Mouse (Mus musculus) MEL (cell line): ENCODE data around the gene Cenpu. TPM values are rescaled to one million over a fixed set of nuclear protein-coding genes. Genes with fewer than 3 reads are reported as not detected.

Experiments used
- DNase-seq: peaks from one replicate; pipeline ENCODE4 v3.0.0; 2011; ENCODE audit warnings: low read depth, low spot score
- H3K27ac ChIP-seq: 2 replicates; pipeline ENCODE4 v1.5.1; 2012; ENCODE audit warnings: low read depth, mild to moderate bottlenecking, control low read depth, low read length, moderate library complexity; ENCODE audit not compliant: control insufficient read depth
- H3K27me3 ChIP-seq, 2 experiments: fragments of 150-350 bp in 1 of 2; sonication (generic) in 1 of 2; 2 replicates each; pipeline ENCODE4 v1.6.1; 2012; ENCODE audit warnings: low read length in 2 of 2, mild to moderate bottlenecking in 2 of 2, improper control_type of control experiment in 1 of 2, moderate library complexity in 1 of 2; ENCODE audit not compliant: insufficient read depth in 2 of 2, control insufficient read depth in 1 of 2
- H3K36me3 ChIP-seq, 2 experiments: 2 replicates each; pipeline ENCODE4 v1.6.1; 2012 to 2014; ENCODE audit warnings: low read length in 2 of 2, improper control_type of control experiment in 1 of 2, inconsistent platforms in 1 of 2, mild to moderate bottlenecking in 1 of 2; ENCODE audit not compliant: insufficient read depth in 2 of 2, control insufficient read depth in 1 of 2
- H3K4me1 ChIP-seq, 2 experiments: fragments of 150-350 bp in 1 of 2; sonication (generic) in 1 of 2; 2 replicates each; pipeline ENCODE4 v1.6.1; 2012; ENCODE audit warnings: low read length in 2 of 2, improper control_type of control experiment in 1 of 2, mild to moderate bottlenecking in 1 of 2; ENCODE audit not compliant: insufficient read depth in 2 of 2, control insufficient read depth in 1 of 2
- H3K4me3 ChIP-seq, 2 experiments: fragments of 150-350 bp in 1 of 2; sonication (generic) in 1 of 2; 2 replicates each; pipeline ENCODE4 v1.5.1; 2012; ENCODE audit warnings: low read depth in 2 of 2, low read length in 2 of 2, mild to moderate bottlenecking in 2 of 2, moderate library complexity in 2 of 2, control low read depth in 1 of 2, improper control_type of control experiment in 1 of 2; ENCODE audit not compliant: control insufficient read depth in 1 of 2, insufficient read depth in 1 of 2
- H3K79me2 ChIP-seq: 2 replicates; pipeline ENCODE4 v1.6.1; 2012; ENCODE audit warnings: mild to moderate bottlenecking, low read length, moderate library complexity; ENCODE audit not compliant: control insufficient read depth, poor library complexity, insufficient read depth
- H3K9ac ChIP-seq: 2 replicates; pipeline ENCODE4 v1.6.1; 2012; ENCODE audit warnings: low read depth, mild to moderate bottlenecking, control low read depth, low read length, moderate library complexity; ENCODE audit not compliant: control insufficient read depth, poor library complexity, severe bottlenecking
- H3K9me3 ChIP-seq: fragments of 150-350 bp; sonication (generic); replicated peaks from 2 replicates; pipeline ENCODE4 v1.6.1; 2012; ENCODE audit warnings: mild to moderate bottlenecking, low read length, improper control_type of control experiment, moderate library complexity; ENCODE audit not compliant: insufficient read depth
- BHLHE40 ChIP-seq: IDR thresholded peaks from 2 replicates; pipeline ENCODE4 v1.6.1; 2012; ENCODE audit warnings: low read depth, mild to moderate bottlenecking, inconsistent platforms, low read length, improper control_type of control experiment, borderline replicate concordance
- CHD2 ChIP-seq: IDR thresholded peaks from 2 replicates; pipeline ENCODE4 v1.6.1; 2011; ENCODE audit warnings: low read length, improper control_type of control experiment
- CTCF ChIP-seq, 3 experiments: IDR thresholded peaks in 2 of 3; conservative IDR thresholded peaks in 1 of 3; 2 replicates each; pipeline ENCODE4 v1.5.1; 2011 to 2012; ENCODE audit warnings: low read length in 3 of 3, low read depth in 2 of 3, mild to moderate bottlenecking in 2 of 3, improper control_type of control experiment in 1 of 3, inconsistent platforms in 1 of 3, mixed read lengths in 1 of 3, moderate library complexity in 1 of 3; ENCODE audit not compliant: control insufficient read depth in 1 of 3, insufficient read depth in 1 of 3, poor library complexity in 1 of 3, severe bottlenecking in 1 of 3
- E2F4 ChIP-seq: IDR thresholded peaks from 2 replicates; pipeline ENCODE4 v1.6.1; 2011; ENCODE audit warnings: low read depth, low read length, improper control_type of control experiment, borderline replicate concordance
- EP300 ChIP-seq, 2 experiments: IDR thresholded peaks; 2 replicates each; pipeline ENCODE4 v1.6.1; 2011; ENCODE audit warnings: improper control_type of control experiment in 2 of 2, low read length in 2 of 2, low read depth in 1 of 2, mild to moderate bottlenecking in 1 of 2
- ETS1 ChIP-seq: IDR thresholded peaks from 2 replicates; pipeline ENCODE4 v1.6.1; 2012; ENCODE audit warnings: low read depth, mild to moderate bottlenecking, inconsistent platforms, low read length, improper control_type of control experiment, moderate library complexity
- GABPA ChIP-seq: IDR thresholded peaks from 2 replicates; pipeline ENCODE4 v1.6.1; 2012; ENCODE audit warnings: low read depth, mild to moderate bottlenecking, inconsistent platforms, low read length, improper control_type of control experiment, moderate library complexity
- GATA1 ChIP-seq: IDR thresholded peaks from 2 replicates; pipeline ENCODE4 v1.6.1; 2011; ENCODE audit warnings: low read depth, low read length, improper control_type of control experiment
- HCFC1 ChIP-seq: IDR thresholded peaks from 2 replicates; pipeline ENCODE4 v1.6.1; 2012; ENCODE audit warnings: low read depth, mild to moderate bottlenecking, inconsistent platforms, low read length, improper control_type of control experiment, moderate library complexity
- JUND ChIP-seq: IDR thresholded peaks from 2 replicates; pipeline ENCODE4 v1.6.1; 2011; ENCODE audit warnings: low read depth, mild to moderate bottlenecking, improper control_type of control experiment, low read length
- KAT2A ChIP-seq: conservative IDR thresholded peaks from 2 replicates; pipeline ENCODE4 v1.6.1; 2012; ENCODE audit warnings: low read depth, low read length, improper control_type of control experiment, inconsistent platforms
- MAFK ChIP-seq: IDR thresholded peaks from 2 replicates; pipeline ENCODE4 v1.6.1; 2011; ENCODE audit warnings: low read depth, mild to moderate bottlenecking, low read length, improper control_type of control experiment, borderline replicate concordance
- MYC ChIP-seq: IDR thresholded peaks from 2 replicates; pipeline ENCODE4 v1.6.1; 2011; ENCODE audit warnings: low read depth, mild to moderate bottlenecking, low read length, improper control_type of control experiment, moderate library complexity
- NRF1 ChIP-seq: IDR thresholded peaks from 2 replicates; pipeline ENCODE4 v1.6.1; 2014; ENCODE audit warnings: low read depth, mild to moderate bottlenecking, inconsistent platforms, low read length, improper control_type of control experiment, moderate library complexity; ENCODE audit not compliant: poor library complexity, insufficient read depth, severe bottlenecking
- POLR2A ChIP-seq, 2 experiments: IDR thresholded peaks; 2 replicates each; pipeline ENCODE4 v1.6.1; 2011 to 2012; ENCODE audit warnings: low read length in 2 of 2, mild to moderate bottlenecking in 2 of 2, control low read depth in 1 of 2, improper control_type of control experiment in 1 of 2, low read depth in 1 of 2, moderate library complexity in 1 of 2; ENCODE audit not compliant: control insufficient read depth in 1 of 2, insufficient read depth in 1 of 2, poor library complexity in 1 of 2
- POLR2AphosphoS2 ChIP-seq: IDR thresholded peaks from 2 replicates; pipeline ENCODE4 v1.6.1; 2011; ENCODE audit warnings: low read length, improper control_type of control experiment
- POLR2AphosphoS5 ChIP-seq: IDR thresholded peaks from 2 replicates; pipeline ENCODE4 v1.6.1; 2012; ENCODE audit warnings: low read depth, borderline replicate concordance, mild to moderate bottlenecking, inconsistent platforms, low read length, moderate library complexity, mixed read lengths
- RAD21 ChIP-seq: IDR thresholded peaks from 2 replicates; pipeline ENCODE4 v1.6.1; 2011; ENCODE audit warnings: mild to moderate bottlenecking, low read depth, low read length, improper control_type of control experiment
- RCOR1 ChIP-seq: IDR thresholded peaks from 2 replicates; pipeline ENCODE4 v1.6.1; 2012; ENCODE audit warnings: low read depth, mild to moderate bottlenecking, inconsistent platforms, low read length, improper control_type of control experiment
- SIN3A ChIP-seq: IDR thresholded peaks from 2 replicates; pipeline ENCODE4 v1.6.1; 2012; ENCODE audit warnings: low read length, improper control_type of control experiment, inconsistent platforms
- SMC3 ChIP-seq: IDR thresholded peaks from 2 replicates; pipeline ENCODE4 v1.6.1; 2011; ENCODE audit warnings: low read depth, low read length, improper control_type of control experiment
- TBP ChIP-seq: IDR thresholded peaks from 2 replicates; pipeline ENCODE4 v1.8.0; 2011; ENCODE audit warnings: low read depth, low read length, improper control_type of control experiment
- TCF12 ChIP-seq: IDR thresholded peaks from 2 replicates; pipeline ENCODE4 v1.6.1; 2014; ENCODE audit warnings: low read depth, mild to moderate bottlenecking, inconsistent platforms, low read length, improper control_type of control experiment, moderate library complexity
- UBTF ChIP-seq: IDR thresholded peaks from 2 replicates; pipeline ENCODE4 v1.6.1; 2012; ENCODE audit warnings: low read depth, mild to moderate bottlenecking, inconsistent platforms, low read length, improper control_type of control experiment, moderate library complexity, borderline replicate concordance; ENCODE audit not compliant: insufficient read depth
- USF1 ChIP-seq: IDR thresholded peaks from 2 replicates; pipeline ENCODE4 v1.6.1; 2014; ENCODE audit warnings: low read depth, mild to moderate bottlenecking, inconsistent platforms, low read length, improper control_type of control experiment, moderate library complexity
- USF2 ChIP-seq, 2 experiments: IDR thresholded peaks; 2 replicates each; pipeline ENCODE4 v1.6.1; 2011 to 2012; ENCODE audit warnings: improper control_type of control experiment in 2 of 2, low read length in 2 of 2, borderline replicate concordance in 1 of 2, inconsistent platforms in 1 of 2, low read depth in 1 of 2, mild to moderate bottlenecking in 1 of 2; ENCODE audit not compliant: insufficient read depth in 1 of 2
- ZMIZ1 ChIP-seq: IDR thresholded peaks from 2 replicates; pipeline ENCODE4 v1.6.1; 2012; ENCODE audit warnings: low read depth, mild to moderate bottlenecking, inconsistent platforms, low read length, improper control_type of control experiment, moderate library complexity
- ZNF384 ChIP-seq: IDR thresholded peaks from 2 replicates; pipeline ENCODE4 v1.6.1; 2012; ENCODE audit warnings: low read depth, mild to moderate bottlenecking, inconsistent platforms, low read length, improper control_type of control experiment
- polyA plus RNA-seq, 2 experiments: library from polyadenylated mRNA; stranded (reverse) in 1 of 2; unstranded in 1 of 2; fragments of >175 nt in 1 of 2; fragments of >200 nt in 1 of 2; gene quantifications; 2 replicates each; pipeline versions ENCODE4 v1.2.1 to v1.2.4; 2012; ENCODE audit warnings: low replicate concordance in 2 of 2, low read depth in 1 of 2; ENCODE audit not compliant: insufficient read length in 2 of 2, insufficient read depth in 1 of 2, missing spikeins in 1 of 2
- total RNA-seq: library from RNA; depleted of rRNA; stranded (reverse); fragments of 300-350 nt; gene quantifications from 2 replicates; pipeline ENCODE4 v1.2.3, GENCODE M21; 2012

Cenpu gene
- total and polyA plus RNA-seq, 3 experiments, result 30.7 to 446 (median 42.5) TPM

DNA sequence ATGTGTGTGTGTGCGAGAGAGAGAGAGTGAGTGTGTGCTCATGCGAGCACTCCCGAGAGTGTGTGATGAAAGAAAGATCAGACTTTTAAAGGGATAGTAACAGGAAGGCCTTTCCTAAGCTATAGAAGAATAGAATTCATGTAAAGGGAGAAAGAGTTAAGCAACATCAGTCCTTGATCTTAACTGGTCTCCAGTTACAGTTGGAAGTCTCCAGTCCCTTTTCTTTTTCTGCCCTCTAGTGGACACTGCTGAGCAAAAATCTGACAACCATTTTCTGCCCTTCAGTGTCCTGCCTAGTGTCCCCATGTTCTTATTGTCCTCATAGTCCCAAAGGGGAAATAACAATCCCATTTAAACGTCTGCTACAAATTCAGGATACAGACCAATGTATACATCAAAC lies 4.6 kb upstream of the Cenpu start (continued):
- TF ChIP-seq RAD21, result peak; percentile 99

DNA sequence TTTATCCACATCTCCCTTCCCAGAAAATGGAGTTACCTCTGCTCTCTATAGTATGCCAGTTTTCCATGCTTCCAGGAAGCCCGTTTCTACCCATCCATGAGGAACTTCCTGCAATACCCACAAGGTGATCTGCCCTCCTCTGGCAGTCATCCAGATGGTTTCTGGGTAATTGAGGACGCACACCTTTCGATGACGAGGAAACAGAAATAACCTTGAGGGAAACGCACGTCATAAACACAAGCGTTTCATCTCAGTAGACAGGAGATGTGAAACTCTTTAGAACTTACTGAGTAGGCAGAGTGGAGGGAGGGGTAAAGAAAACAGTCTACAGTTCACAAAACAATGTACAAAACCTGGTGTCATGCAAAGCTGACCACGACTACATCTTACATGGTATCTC lies 1.8 kb upstream of the Cenpu start:
- H3K4me3 ChIP-seq, result no peak overlapping the region
- peak overlapping the region; percentile 3; the same call in 1 of the 2 replicates for H3K27ac ChIP-seq
- DNase-seq, result no peak
- TF ChIP-seq TCF12, result no peak
- no peak for TF ChIP-seq MYC
- TF ChIP-seq MAFK, result no peak
- TF ChIP-seq JUND, result no peak
- no peak for TF ChIP-seq CHD2
- TF ChIP-seq ZMIZ1, result no peak
- no peak for TF ChIP-seq SIN3A
- TF ChIP-seq BHLHE40, result no peak
- no peak for TF ChIP-seq KAT2A
- no peak for TF ChIP-seq CTCF (IDR thresholded peaks at IDR 0.05 in 2 of 3, conservative IDR thresholded peaks at IDR 0.05 in 1 of 3; ENCODE audit: control insufficient read depth in 1 of 3, insufficient read depth in 1 of 3, low read depth in 2 of 3, low read length in 3 of 3, poor library complexity in 1 of 3, severe bottlenecking in 1 of 3)
- no peak for TF ChIP-seq POLR2A (IDR thresholded peaks at IDR 0.05; ENCODE audit: control insufficient read depth in 1 of 2, insufficient read depth in 1 of 2, low read depth in 1 of 2, low read length in 2 of 2, poor library complexity in 1 of 2)
- TF ChIP-seq, all 39 proteins: peak for 0
- Histone ChIP-seq H3K4me1 (peaks cover 9 to 11% of the 10 kb centered on the region in 2 experiments; a peak in 3 of 4 replicates), H3K9me3 (no peaks in the 10 kb centered on the region), H3K27me3 (no peaks in the 10 kb centered on the region), H3K9ac (no peak overlapping the region), H3K36me3 (peaks cover 0 to 19% of the 10 kb centered on the region in 2 experiments; a peak in 2 of 4 replicates), H3K79me2 (peaks cover 7% of the 10 kb centered on the region; the same call in 1 of the 2 replicates)

DNA sequence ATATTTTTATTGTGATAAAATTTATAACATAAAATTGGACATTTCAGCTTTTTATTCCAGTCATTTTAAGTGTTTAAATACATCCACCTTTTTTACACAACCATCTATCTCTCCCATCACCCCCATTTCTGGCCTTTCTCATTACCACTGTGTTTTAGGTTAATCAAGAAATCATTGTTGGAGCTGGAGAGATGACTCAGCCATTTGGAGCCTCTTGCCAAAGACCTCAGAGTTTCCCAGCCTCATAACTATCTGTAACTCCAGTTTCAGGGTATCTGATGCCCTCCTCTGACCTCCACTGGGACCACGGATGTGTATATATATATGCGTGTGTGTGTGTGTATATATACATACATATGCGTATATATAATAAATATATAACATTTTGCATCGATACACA lies 799 bp upstream of the Cenpu start:
- peaks cover 8% of the 10 kb centered on the region; the same call in 1 of the 2 replicates for H3K79me2 ChIP-seq

More for the DNA sequence above, 799 bp upstream of the Cenpu start:
- TF ChIP-seq HCFC1 (no peak), NRF1 (no peak), RCOR1 (peak; percentile 12; the same call in 1 of the 2 replicates), POLR2AphosphoS5 (no peak), TCF12 (no peak; the same call in 1 of the 2 replicates), POLR2AphosphoS2 (peak; percentile 8; the same call in 1 of the 2 replicates), TBP (no peak), KAT2A (no peak), GATA1 (peak; percentile 77), MAFK (peak; percentile 46; the same call in 1 of the 2 replicates), MYC (no peak), EP300 (IDR thresholded peaks at IDR 0.05; ENCODE audit: low read depth in 1 of 2, low read length in 2 of 2) (peak; percentile 75 to 77), USF1 (no peak), GABPA (peak; percentile 78; the same call in 1 of the 2 replicates), USF2 (IDR thresholded peaks at IDR 0.05; ENCODE audit: borderline replicate concordance in 1 of 2, insufficient read depth in 1 of 2, low read depth in 1 of 2, low read length in 2 of 2) (no peak), ETS1 (peak; percentile 80), ZNF384 (no peak), UBTF (no peak), BHLHE40 (no peak), RAD21 (peak; percentile 2; the same call in 1 of the 2 replicates), SMC3 (no peak), E2F4 (no peak)
- TF ChIP-seq, all 39 proteins: peak for 8
- Histone ChIP-seq H3K4me1 (peaks cover 6 to 9% of the 10 kb centered on the region in 2 experiments; a peak in 3 of 4 replicates), H3K27ac (peak overlapping the region; percentile 96), H3K9me3 (no peaks in the 10 kb centered on the region), H3K4me3 (peak overlapping the region; percentile 31 to 72), H3K36me3 (peaks cover 0 to 18% of the 10 kb centered on the region in 2 experiments; a peak in 2 of 4 replicates), H3K9ac (peak overlapping the region; percentile 84), H3K27me3 (no peaks in the 10 kb centered on the region)
- DNase-seq, result peak; percentile 84
